ENCODE assay signal across 8 mouse cellular contexts in the genomic region with DNA sequence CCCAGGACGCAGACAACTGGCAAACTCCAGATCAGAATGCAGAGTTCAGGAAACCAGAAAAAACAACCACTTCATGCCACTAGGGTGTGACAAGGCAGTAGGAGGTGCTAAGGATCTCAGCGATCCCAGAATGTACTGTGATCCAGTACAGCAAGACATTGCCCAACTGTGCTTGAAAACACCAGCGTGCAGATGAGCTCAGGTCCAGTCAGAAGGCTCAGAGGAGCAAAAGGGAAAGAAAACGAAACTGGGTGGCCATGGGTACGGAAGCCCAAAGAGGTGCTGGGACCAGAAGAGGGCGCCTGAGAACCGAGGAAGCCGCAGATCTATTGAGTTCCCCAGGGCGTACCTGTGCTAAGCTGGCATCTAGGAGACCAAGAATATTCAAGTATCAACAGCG. TPM values are rescaled to one million over a fixed set of nuclear protein-coding genes. Genes with fewer than 3 reads are reported as not detected.
A peak's percentile ranks its signal among the peaks of the same experiment; 100 is the strongest.
DNase-seq lines count a peak whose midpoint lies in the region; ATAC-seq lines count a peak whose summit lies in the region.

No protein-coding gene starts in this region.

- no peaks in the 10 kb centered on the region for H3K36me3 ChIP-seq in heart, embryonic 13.5 days
- no peaks in the 10 kb centered on the region for H3K36me3 ChIP-seq in liver, embryonic 12.5 days
- H3K36me3 ChIP-seq in stomach, embryonic 15.5 days = no peaks in the 10 kb centered on the region

- no peaks in the 10 kb centered on the region for H3K9me3 ChIP-seq in heart, embryonic 13.5 days
- H3K9me3 ChIP-seq in liver, embryonic 12.5 days (replicated peaks) = no peaks in the 10 kb centered on the region
- H3K9me3 ChIP-seq in stomach, embryonic 15.5 days = no peaks in the 10 kb centered on the region

- 0 out of 2 replicates have a peak, but pooled peaks cover 9% of the 10 kb centered on the region for H3K27me3 ChIP-seq in heart, embryonic 13.5 days (replicated peaks)
- no peaks in the 10 kb centered on the region; the same call in 1 of the 2 replicates for H3K27me3 ChIP-seq in liver, embryonic 12.5 days (replicated peaks)
- no peaks in the 10 kb centered on the region for H3K27me3 ChIP-seq in stomach, embryonic 15.5 days (replicated peaks)

- 16% methylated on average over 10 of the region's 10 CpGs for WGBS in heart, embryonic 13.5 days
- 8% methylated on average over 10 of the region's 10 CpGs for WGBS in liver, embryonic 12.5 days (ENCODE audit: insufficient replicate concordance)
- WGBS in stomach, embryonic 15.5 days = 25% methylated on average over 10 of the region's 10 CpGs

- DNase-seq in CD4-positive, CD25-positive, alpha-beta regulatory T cell, adult 2 months (ENCODE audit: low read depth, low spot score) = peak; percentile 83
- DNase-seq in brain, embryonic 18.5 days (ENCODE audit: low read depth, low spot score) = peak; percentile 4
- DNase-seq in kidney, postnatal 10 days = peak; percentile 74
- DNase-seq in neural tube, embryonic 10.5 days (ENCODE audit: extremely low spot score, low spot score) = peak; percentile 15

- 0 out of 2 replicates have a peak overlapping the region, but pooled peaks have one; percentile 66 for H3K9ac ChIP-seq in heart, embryonic 13.5 days
- H3K9ac ChIP-seq in liver, embryonic 12.5 days = peak overlapping the region; percentile 53
- no peak overlapping the region for H3K9ac ChIP-seq in stomach, embryonic 15.5 days

- ATAC-seq in erythroid progenitor cell, adult 5-6 weeks (replicated peaks; ENCODE audit: low FRiP score, poor library complexity, severe bottlenecking) = peak; percentile 90
- ATAC-seq in heart, embryonic 13.5 days (ENCODE audit: extremely low read depth, insufficient number of reproducible peaks, low FRiP score, low TSS enrichment) = no peak
- peak; percentile 60; the same call in 1 of the 2 replicates for ATAC-seq in liver, embryonic 12.5 days
- ATAC-seq in stomach, embryonic 15.5 days (ENCODE audit: insufficient read depth, low FRiP score, low read depth) = no peak

- H3K4me2 ChIP-seq in heart, embryonic 13.5 days = peak overlapping the region; percentile 63
- peak overlapping the region; percentile 57 for H3K4me2 ChIP-seq in liver, embryonic 12.5 days
- H3K4me2 ChIP-seq in stomach, embryonic 15.5 days = peak overlapping the region; percentile 37

- H3K4me1 ChIP-seq in heart, embryonic 13.5 days = no peaks in the 10 kb centered on the region
- H3K4me1 ChIP-seq in liver, embryonic 12.5 days = no peaks in the 10 kb centered on the region
- no peaks in the 10 kb centered on the region for H3K4me1 ChIP-seq in stomach, embryonic 15.5 days

- no peak overlapping the region for H3K27ac ChIP-seq in heart, embryonic 13.5 days (replicated peaks)
- H3K27ac ChIP-seq in liver, embryonic 12.5 days = no peak overlapping the region
- H3K27ac ChIP-seq in stomach, embryonic 15.5 days = no peak overlapping the region

- H3K4me3 ChIP-seq in heart, embryonic 13.5 days = peak overlapping the region; percentile 43
- H3K4me3 ChIP-seq in liver, embryonic 12.5 days = peak overlapping the region; percentile 47
- peak overlapping the region; percentile 28; the same call in 1 of the 2 replicates for H3K4me3 ChIP-seq in stomach, embryonic 15.5 days (replicated peaks)

RNA-seq across cellular contexts. Expression of a gene that starts 11.8 kb away (rescaled TPM):
- not detected in 2 replicates for total RNA-seq in erythroid progenitor cell, adult 5-6 weeks (2015; ENCODE audit: low replicate concordance)
- not detected in 2 replicates for total RNA-seq in erythroid progenitor cell, adult 5-6 weeks (2017; ENCODE audit: low replicate concordance)
- not detected in 2 replicates for polyA plus RNA-seq in heart, embryonic 13.5 days (2015; fragmentation: Nextera tagmentation; extraction: Ambion mirVana)
- not detected in 2 replicates for polyA plus RNA-seq in liver, embryonic 12.5 days (2016; fragmentation: Nextera tagmentation; extraction: Ambion mirVana)
- not detected in 2 replicates for polyA plus RNA-seq in stomach, embryonic 15.5 days (2015; fragmentation: Nextera tagmentation; extraction: Ambion mirVana)

RNA-seq across cellular contexts. Expression of a gene that starts 19.7 kb away (rescaled TPM):
- 26.3 and 37.3 TPM in 2 replicates for total RNA-seq in erythroid progenitor cell, adult 5-6 weeks (2015; ENCODE audit: low replicate concordance)
- total RNA-seq in erythroid progenitor cell, adult 5-6 weeks (2017; ENCODE audit: low replicate concordance) = 24.9 and 28.2 TPM in 2 replicates
- polyA plus RNA-seq in heart, embryonic 13.5 days (2015; fragmentation: Nextera tagmentation; extraction: Ambion mirVana) = 9.9 and 10.7 TPM in 2 replicates
- 8.1 and 9.4 TPM in 2 replicates for polyA plus RNA-seq in liver, embryonic 12.5 days (2016; fragmentation: Nextera tagmentation; extraction: Ambion mirVana)
- 12.3 and 12.4 TPM in 2 replicates for polyA plus RNA-seq in stomach, embryonic 15.5 days (2015; fragmentation: Nextera tagmentation; extraction: Ambion mirVana)

RNA-seq across cellular contexts. Expression of a gene that starts 52.1 kb away (rescaled TPM):
- not detected in 2 replicates for total RNA-seq in erythroid progenitor cell, adult 5-6 weeks (2015; ENCODE audit: low replicate concordance)
- not detected in 2 replicates for total RNA-seq in erythroid progenitor cell, adult 5-6 weeks (2017; ENCODE audit: low replicate concordance)
- polyA plus RNA-seq in heart, embryonic 13.5 days (2015; fragmentation: Nextera tagmentation; extraction: Ambion mirVana) = not detected in 2 replicates
- not detected in 2 replicates for polyA plus RNA-seq in liver, embryonic 12.5 days (2016; fragmentation: Nextera tagmentation; extraction: Ambion mirVana)
- polyA plus RNA-seq in stomach, embryonic 15.5 days (2015; fragmentation: Nextera tagmentation; extraction: Ambion mirVana) = not detected in 2 replicates

Comparison
In these comparisons a context has a peak if more than half of its experiments do, and no peak if none do; other contexts are left out.
1. DNase-seq: peak in every context shown above with its lines; median percentile 83 in CD4-positive, CD25-positive, alpha-beta regulatory T cell, adult 2 months; 74 in kidney, postnatal 10 days; 15 in neural tube, embryonic 10.5 days; 4 in brain, embryonic 18.5 days.
2. ATAC-seq: peak in erythroid progenitor cell, adult 5-6 weeks (single experiment) and liver, embryonic 12.5 days (single experiment); none in heart, embryonic 13.5 days (single experiment) and stomach, embryonic 15.5 days (single experiment).
3. Peak in every context shown above with its lines, with median percentiles within 50 percentile points of each other: H3K4me2 ChIP-seq and H3K4me3 ChIP-seq.